Mouse (Mus musculus) embryonic facial prominence, embryonic 14.5 days (tissue): Measurements from ENCODE around the gene Rheb. TPM values are rescaled to one million over a fixed set of nuclear protein-coding genes. Genes with fewer than 3 reads are reported as not detected.

ENCODE experiments used
- ATAC-seq: fragments of 200-750 bp; cut with Nextera tagmentation; 2 replicates; pipeline ENCODE4 v1.8.0; 2017; ENCODE audit warnings: low read depth, moderate number of reproducible peaks, moderate TSS enrichment
- DNase-seq: peaks from one replicate; pipeline ENCODE4 v3.0.0-alpha.2; 2015; ENCODE audit warnings: low spot score
- H3K27ac ChIP-seq: fragments of 300-500 bp; sonication (generic); replicated peaks from 2 replicates; pipeline ENCODE4 v1.5.1; 2014; ENCODE audit warnings: low read depth, mild to moderate bottlenecking, low read length, moderate library complexity
- H3K27me3 ChIP-seq: fragments of 300-500 bp; sonication (generic); replicated peaks from 2 replicates; pipeline ENCODE4 v1.6.1; 2014; ENCODE audit warnings: low read length; ENCODE audit not compliant: control insufficient read depth, insufficient read depth
- H3K36me3 ChIP-seq: fragments of 300-500 bp; sonication (generic); 2 replicates; pipeline ENCODE4 v1.6.1; 2014; ENCODE audit warnings: low read length, mixed read lengths; ENCODE audit not compliant: control insufficient read depth, insufficient read depth
- H3K4me1 ChIP-seq: fragments of 300-500 bp; sonication (generic); 2 replicates; pipeline ENCODE4 v1.6.1; 2014; ENCODE audit warnings: antibody characterized with exemption, low read length; ENCODE audit not compliant: control insufficient read depth, insufficient read depth
- H3K4me2 ChIP-seq: fragments of 300-500 bp; sonication (generic); 2 replicates; pipeline ENCODE4 v1.6.1; 2014; ENCODE audit warnings: low read depth, mild to moderate bottlenecking, low read length, moderate library complexity, mixed read lengths
- H3K4me3 ChIP-seq: fragments of 300-500 bp; sonication (generic); 2 replicates; pipeline ENCODE4 v1.5.1; 2014; ENCODE audit warnings: low read depth, mild to moderate bottlenecking, low read length
- H3K9ac ChIP-seq: fragments of 300-500 bp; sonication (generic); 2 replicates; pipeline ENCODE4 v1.6.1; 2014; ENCODE audit warnings: low read depth, mild to moderate bottlenecking, low read length, moderate library complexity, mixed read lengths
- H3K9me3 ChIP-seq: fragments of 300-500 bp; sonication (generic); 2 replicates; pipeline ENCODE4 v1.6.1; 2016; ENCODE audit warnings: low read length; ENCODE audit not compliant: control insufficient read depth
- WGBS: fragments of 180-500 bp; shearing (Covaris S2); extraction: QIAGEN DNeasy Blood & Tissue Kit; methylation state at CpG from one replicate; pipeline ENCODE4 v1.1.7; 2014; 5-methylcytosine and 5-hydroxymethylcytosine counted together
- polyA plus RNA-seq: library from polyadenylated mRNA; unstranded; fragments of >200 nt; fragmentation: Nextera tagmentation; extraction: Ambion mirVana; gene quantifications from 2 replicates; pipeline ENCODE4 v1.2.1, GENCODE M21; 2014

The Rheb gene
- polyA plus RNA-seq, 1 experiment from 2014 or later = 198 TPM

- WGBS = 67% methylated on average over 7 of the region's 7 CpGs
- no peaks in the 10 kb centered on the region for H3K9me3 ChIP-seq
- no peak overlapping the region for H3K4me2 ChIP-seq
- H3K36me3 ChIP-seq = no peaks in the 10 kb centered on the region
- H3K4me1 ChIP-seq = no peaks in the 10 kb centered on the region
- DNase-seq (no peak), ATAC-seq (no peak)
- H3K27ac ChIP-seq = no peak overlapping the region
- no peak overlapping the region for H3K9ac ChIP-seq
- no peak overlapping the region for H3K4me3 ChIP-seq
- no peaks in the 10 kb centered on the region for H3K27me3 ChIP-seq
Measured at GRCm38 (mm10) chr5:24792961-24793360, 49.5 kb downstream of the Rheb start.

DNA sequence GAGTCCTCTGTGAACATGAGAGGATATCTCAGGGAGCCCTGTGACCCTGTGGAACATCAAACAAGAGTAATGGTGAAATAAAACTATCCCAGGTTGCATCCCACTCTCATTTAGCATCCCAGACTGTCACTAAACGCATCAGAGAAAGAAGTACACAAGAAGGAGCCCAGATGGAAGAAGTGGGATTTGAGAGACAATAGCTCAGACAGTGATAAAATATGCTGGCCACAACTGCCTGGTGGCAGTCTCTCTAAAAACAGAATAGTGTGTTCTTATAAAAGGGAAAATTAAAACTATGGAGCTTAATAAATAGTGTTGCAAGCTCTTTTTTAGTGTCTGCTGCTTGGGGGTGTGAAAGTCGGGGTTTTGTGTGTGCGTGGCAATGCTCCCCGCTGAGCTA is 59.5 kb downstream of the Rheb start:
- Histone ChIP-seq H3K9me3 (peaks cover 10% of the 10 kb centered on the region; the same call in 1 of the 2 replicates), H3K9ac (no peak overlapping the region), H3K36me3 (no peaks in the 10 kb centered on the region), H3K4me1 (no peaks in the 10 kb centered on the region), H3K27me3 (0 out of 2 replicates have a peak, but pooled peaks cover 3% of the 10 kb centered on the region), H3K4me3 (no peak overlapping the region), H3K27ac (no peak overlapping the region), H3K4me2 (no peak overlapping the region)
- WGBS = 83% methylated on average over 4 of the region's 4 CpGs
- DNase-seq (no peak), ATAC-seq (no peak)

GRCm38 (mm10) chr5:24781048-24781447 is 61.4 kb downstream of the Rheb start:
- 21% methylated on average over 5 of the region's 5 CpGs for WGBS
- Histone ChIP-seq H3K36me3 (no peaks in the 10 kb centered on the region), H3K4me3 (no peak overlapping the region), H3K9me3 (peaks cover 10% of the 10 kb centered on the region; the same call in 1 of the 2 replicates), H3K27me3 (0 out of 2 replicates have a peak, but pooled peaks cover 3% of the 10 kb centered on the region), H3K9ac (no peak overlapping the region), H3K4me1 (no peaks in the 10 kb centered on the region), H3K4me2 (no peak overlapping the region), H3K27ac (no peak overlapping the region)
- DNase-seq = no peak
- no peak for ATAC-seq

DNA sequence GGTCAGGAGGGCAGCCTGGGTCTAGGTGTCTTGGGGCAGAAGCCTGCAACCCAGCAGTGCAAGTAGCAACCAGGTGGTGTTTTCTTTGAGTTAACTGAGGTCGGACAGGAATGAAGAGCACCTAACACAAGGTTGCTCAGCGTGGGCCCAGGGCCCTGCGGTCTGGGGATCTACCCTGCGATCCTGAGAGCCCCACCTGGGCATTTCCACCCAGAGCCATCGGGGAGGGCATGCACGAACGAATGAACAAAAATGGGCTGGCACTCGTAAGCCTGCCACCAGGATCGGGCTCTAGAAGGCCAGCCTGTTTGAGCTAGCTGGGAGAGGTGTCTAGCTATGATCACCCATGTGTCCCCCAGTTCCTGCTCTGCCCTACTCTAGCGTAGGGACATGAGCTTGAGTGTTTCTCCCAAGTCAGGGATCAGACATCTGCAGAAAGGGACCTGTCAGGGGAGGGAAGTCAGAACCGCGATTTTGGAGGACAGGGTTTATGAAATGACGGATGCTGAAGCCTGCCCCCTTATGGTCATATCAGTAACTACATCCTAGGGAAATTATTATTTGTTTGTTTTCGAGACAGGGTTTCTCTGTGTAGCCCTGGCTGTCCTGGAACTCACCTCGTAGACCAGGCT is 62.4 kb downstream of the Rheb start:
- H3K4me2 ChIP-seq = no peak overlapping the region
- ATAC-seq (no peak), DNase-seq (peak; percentile 45)
- H3K9ac ChIP-seq = no peak overlapping the region
- H3K27ac ChIP-seq = no peak overlapping the region
- no peaks in the 10 kb centered on the region for H3K36me3 ChIP-seq
- H3K9me3 ChIP-seq = peaks cover 10% of the 10 kb centered on the region; the same call in 1 of the 2 replicates
- no peaks in the 10 kb centered on the region for H3K4me1 ChIP-seq
- 0 out of 2 replicates have a peak, but pooled peaks cover 3% of the 10 kb centered on the region for H3K27me3 ChIP-seq
- 41% methylated on average over 14 of the region's 15 CpGs for WGBS
- no peak overlapping the region for H3K4me3 ChIP-seq

DNA sequence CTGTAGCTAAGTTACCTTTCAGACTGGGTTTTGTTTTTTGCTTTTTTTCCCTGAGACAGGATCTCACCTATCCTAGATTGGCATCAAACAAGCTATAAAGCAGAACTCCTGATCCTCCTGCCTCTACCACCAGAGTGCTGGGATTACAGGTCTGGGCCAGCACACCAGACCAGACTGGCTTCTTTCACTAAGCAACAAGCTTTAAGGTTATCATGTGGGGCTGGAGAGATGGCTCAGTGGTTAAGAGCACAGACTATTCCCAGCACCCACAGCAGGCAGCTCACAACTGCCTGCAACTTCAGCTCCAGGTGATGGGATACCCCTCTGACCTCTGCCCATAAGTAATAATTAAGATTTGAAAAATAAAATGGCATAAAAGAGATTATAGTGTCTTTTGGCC is 63.1 kb downstream of the Rheb start:
- Histone ChIP-seq H3K27me3 (0 out of 2 replicates have a peak, but pooled peaks cover 3% of the 10 kb centered on the region), H3K9ac (no peak overlapping the region), H3K4me1 (no peaks in the 10 kb centered on the region), H3K27ac (no peak overlapping the region), H3K36me3 (no peaks in the 10 kb centered on the region), H3K4me3 (no peak overlapping the region), H3K9me3 (peaks cover 3% of the 10 kb centered on the region; the same call in 1 of the 2 replicates), H3K4me2 (no peak overlapping the region)
- no peak for ATAC-seq
- no peak for DNase-seq

GRCm38 (mm10) chr5:24778843-24779140 is 63.6 kb downstream of the Rheb start:
- ATAC-seq (no peak), DNase-seq (no peak)
- no peak overlapping the region for H3K4me3 ChIP-seq
- WGBS = 39% methylated on average over 13 of the region's 13 CpGs
- no peaks in the 10 kb centered on the region for H3K4me1 ChIP-seq
- H3K9me3 ChIP-seq = no peaks in the 10 kb centered on the region
- H3K4me2 ChIP-seq = peak overlapping the region; percentile 31
- H3K27ac ChIP-seq = no peak overlapping the region
- no peaks in the 10 kb centered on the region for H3K36me3 ChIP-seq
- peak overlapping the region; percentile 15; the same call in 1 of the 2 replicates for H3K9ac ChIP-seq
- 0 out of 2 replicates have a peak, but pooled peaks cover 3% of the 10 kb centered on the region for H3K27me3 ChIP-seq

GRCm38 (mm10) chr5:24778082-24778842 is 64.2 kb downstream of the Rheb start:
- WGBS = 26% methylated on average over 13 of the region's 17 CpGs
- Histone ChIP-seq H3K36me3 (no peaks in the 10 kb centered on the region), H3K4me1 (no peaks in the 10 kb centered on the region), H3K27ac (no peak overlapping the region), H3K9me3 (no peaks in the 10 kb centered on the region), H3K9ac (peak overlapping the region; percentile 15; the same call in 1 of the 2 replicates), H3K4me3 (no peak overlapping the region), H3K4me2 (peak overlapping the region; percentile 31), H3K27me3 (0 out of 2 replicates have a peak, but pooled peaks cover 3% of the 10 kb centered on the region)
- no peak for DNase-seq
- ATAC-seq = no peak

- Histone ChIP-seq H3K4me3 (no peak overlapping the region), H3K36me3 (no peaks in the 10 kb centered on the region), H3K9me3 (no peaks in the 10 kb centered on the region), H3K27me3 (0 out of 2 replicates have a peak, but pooled peaks cover 3% of the 10 kb centered on the region), H3K4me1 (no peaks in the 10 kb centered on the region), H3K27ac (no peak overlapping the region), H3K4me2 (no peak overlapping the region), H3K9ac (no peak overlapping the region)
- ATAC-seq (no peak), DNase-seq (no peak)
- WGBS = 65% methylated on average over 4 of the region's 4 CpGs
Measured at GRCm38 (mm10) chr5:24776681-24777080, 65.7 kb downstream of the Rheb start.
